Mouse (Mus musculus) neural tube, embryonic 12.5 days (tissue): ENCODE measurements at regions not wholly inside any gene's neighbourhood (a gene's known extent, or its start where the extent isn't known, plus 50 kb on each side); places are given as distances from the start of the nearest gene placed in this dataset.

Experiments
- ATAC-seq: fragments of 200-750 bp; cut with Nextera tagmentation; 2 replicates; pipeline ENCODE4 v1.8.0; 2017; ENCODE audit warnings: low read depth, mild to moderate bottlenecking, moderate TSS enrichment, moderate library complexity; ENCODE audit not compliant: low FRiP score
- H3K27ac ChIP-seq: fragments of 300-500 bp; sonication (generic); 2 replicates; pipeline ENCODE4 v1.5.1; 2016
- H3K27me3 ChIP-seq: fragments of 300-500 bp; sonication (generic); replicated peaks from 2 replicates; pipeline ENCODE4 v1.6.1; 2016; ENCODE audit warnings: mild to moderate bottlenecking
- H3K36me3 ChIP-seq: fragments of 300-500 bp; sonication (generic); 2 replicates; pipeline ENCODE4 v1.6.1; 2016; ENCODE audit warnings: mild to moderate bottlenecking
- H3K4me1 ChIP-seq: fragments of 300-500 bp; sonication (generic); 2 replicates; pipeline ENCODE4 v1.6.1; 2016
- H3K4me2 ChIP-seq: fragments of 300-500 bp; sonication (generic); replicated peaks from 2 replicates; pipeline ENCODE4 v1.6.1; 2016; ENCODE audit warnings: mild to moderate bottlenecking
- H3K4me3 ChIP-seq: fragments of 300-500 bp; sonication (generic); 2 replicates; pipeline ENCODE4 v1.5.1; 2016
- H3K9ac ChIP-seq: fragments of 300-500 bp; sonication (generic); 2 replicates; pipeline ENCODE4 v1.6.1; 2016; ENCODE audit warnings: mild to moderate bottlenecking
- H3K9me3 ChIP-seq: fragments of 300-500 bp; sonication (generic); 2 replicates; pipeline ENCODE4 v1.6.1; 2016; ENCODE audit warnings: mild to moderate bottlenecking
- WGBS: fragments of 180-500 bp; shearing (Covaris S2); methylation state at CpG from one replicate; pipeline ENCODE4 v1.1.7; 2016; 5-methylcytosine and 5-hydroxymethylcytosine counted together

- Histone ChIP-seq H3K27ac (peak overlapping the region; percentile 70; the same call in 1 of the 2 replicates), H3K27me3 (peaks cover 30% of the 10 kb centered on the region), H3K36me3 (no peaks in the 10 kb centered on the region), H3K4me3 (no peak overlapping the region), H3K4me2 (no peak overlapping the region), H3K4me1 (peaks cover 59% of the 10 kb centered on the region), H3K9me3 (no peaks in the 10 kb centered on the region), H3K9ac (no peak overlapping the region)
- ATAC-seq, result peak; percentile 19
- 21% methylated on average over 7 of the region's 7 CpGs for WGBS
Observed at GRCm38 (mm10) chr13:51917658-51918057, 71.2 kb downstream of the Gadd45g start.

DNA sequence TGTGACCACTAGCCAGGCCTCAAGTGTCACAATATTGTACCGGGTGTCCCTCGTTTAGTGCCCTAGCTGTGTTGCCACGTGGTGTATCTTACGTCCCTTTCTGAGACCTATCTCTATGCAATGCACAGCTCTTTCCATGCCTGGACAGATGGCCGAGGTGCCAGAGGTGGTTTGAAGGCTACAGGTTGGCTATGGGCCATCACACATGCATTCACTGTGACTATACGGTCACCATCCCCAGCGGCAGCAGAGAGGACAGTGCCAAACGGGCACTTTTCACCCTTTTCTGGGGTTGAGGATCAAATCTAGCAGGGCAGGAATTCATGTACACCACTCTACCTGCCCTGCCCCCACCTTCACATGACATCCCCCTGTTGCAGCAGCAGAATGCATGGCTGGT is 71.6 kb downstream of the Gadd45g start:
- WGBS, result 29% methylated on average over 8 of the region's 8 CpGs
- H3K27me3 ChIP-seq, result peaks cover 29% of the 10 kb centered on the region
- peak; percentile 4 for ATAC-seq

GRCm38 (mm10) chr13:51918781-51919170 is 72.3 kb downstream of the Gadd45g start:
- Histone ChIP-seq H3K9me3 (no peaks in the 10 kb centered on the region), H3K4me3 (no peak overlapping the region), H3K36me3 (no peaks in the 10 kb centered on the region), H3K9ac (0 out of 2 replicates have a peak overlapping the region, but pooled peaks have one; percentile 13), H3K4me1 (peaks cover 61% of the 10 kb centered on the region), H3K27me3 (peaks cover 24% of the 10 kb centered on the region), H3K27ac (peak overlapping the region; percentile 57), H3K4me2 (peak overlapping the region; percentile 34)
- peak; percentile 11 for ATAC-seq
- WGBS, result 3% methylated on average over 10 of the region's 10 CpGs

More for the DNA sequence above, 71.6 kb downstream of the Gadd45g start:
- no peaks in the 10 kb centered on the region for H3K36me3 ChIP-seq
- H3K9ac ChIP-seq, result no peak overlapping the region
- peak overlapping the region; percentile 70; the same call in 1 of the 2 replicates for H3K27ac ChIP-seq
- H3K4me3 ChIP-seq, result no peak overlapping the region
- H3K9me3 ChIP-seq, result no peaks in the 10 kb centered on the region
- H3K4me2 ChIP-seq, result 0 out of 2 replicates have a peak overlapping the region, but pooled peaks have one; percentile 3
- peaks cover 61% of the 10 kb centered on the region for H3K4me1 ChIP-seq

DNA sequence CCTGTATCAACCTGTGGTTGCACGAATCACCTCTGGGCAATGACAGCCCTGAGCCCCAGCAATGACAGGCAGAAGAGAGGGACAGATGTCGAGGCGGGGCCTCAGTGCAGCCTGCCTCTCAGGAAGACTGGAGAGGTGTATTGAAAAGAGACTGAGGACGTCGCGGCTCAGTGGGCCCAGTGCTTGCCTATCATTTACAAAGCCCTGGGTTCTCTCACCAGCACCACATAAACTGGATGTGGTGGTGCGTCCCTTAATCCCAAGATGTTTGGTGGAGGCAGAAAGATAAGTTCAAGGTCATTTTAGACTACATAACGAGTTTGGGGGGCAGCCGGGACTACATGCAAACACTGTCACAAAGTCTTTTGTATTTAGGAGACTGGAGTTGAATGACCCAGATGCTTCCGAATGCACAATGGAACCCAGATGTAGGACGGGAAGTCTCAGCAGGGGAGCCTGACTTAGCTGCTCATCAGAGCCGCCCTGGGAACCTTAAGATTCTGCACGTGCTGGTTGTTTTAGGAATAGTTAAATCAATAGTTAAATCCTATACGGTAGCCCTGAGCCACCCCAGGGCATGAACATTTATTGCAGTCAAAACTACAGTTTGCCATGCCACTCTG is 72.8 kb downstream of the Gadd45g start:
- Histone ChIP-seq H3K27me3 (peaks cover 20% of the 10 kb centered on the region; the same call in 1 of the 2 replicates), H3K36me3 (no peaks in the 10 kb centered on the region), H3K4me3 (no peak overlapping the region), H3K4me1 (peaks cover 61% of the 10 kb centered on the region), H3K9ac (0 out of 2 replicates have a peak overlapping the region, but pooled peaks have one; percentile 13), H3K9me3 (no peaks in the 10 kb centered on the region), H3K4me2 (peak overlapping the region; percentile 34), H3K27ac (peak overlapping the region; percentile 50; the same call in 1 of the 2 replicates)
- WGBS, result 2% methylated on average over 14 of the region's 14 CpGs
- peak; percentile 6; the same call in 1 of the 2 replicates for ATAC-seq

DNA sequence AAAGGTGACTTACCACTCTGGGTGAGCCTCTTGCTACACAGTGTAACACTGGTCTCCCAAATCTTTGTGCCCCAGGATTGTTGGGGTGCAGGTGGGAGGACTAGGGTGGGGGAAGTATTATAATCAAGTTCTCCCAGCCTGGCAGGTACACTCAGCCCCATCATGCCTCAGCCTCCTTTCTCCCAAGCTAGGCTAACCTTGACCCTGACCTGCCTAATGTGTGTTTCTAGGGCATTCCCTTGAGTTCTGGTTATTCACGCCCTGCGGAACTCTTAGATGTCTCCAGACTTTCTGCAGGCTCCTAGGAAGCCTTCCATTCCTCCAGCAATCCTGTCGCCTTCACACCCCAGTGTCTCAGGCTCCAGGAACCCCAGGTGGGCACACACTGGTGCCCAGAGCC is 73.5 kb downstream of the Gadd45g start:
- H3K9ac ChIP-seq, result no peak overlapping the region
- no peaks in the 10 kb centered on the region for H3K36me3 ChIP-seq
- H3K4me3 ChIP-seq, result no peak overlapping the region
- H3K4me1 ChIP-seq, result peaks cover 61% of the 10 kb centered on the region
- no peak for ATAC-seq
- H3K27ac ChIP-seq, result peak overlapping the region; percentile 43; the same call in 1 of the 2 replicates
- peaks cover 20% of the 10 kb centered on the region; the same call in 1 of the 2 replicates for H3K27me3 ChIP-seq
- no peaks in the 10 kb centered on the region for H3K9me3 ChIP-seq
- peak overlapping the region; percentile 34 for H3K4me2 ChIP-seq
- WGBS, result 17% methylated on average over 3 of the region's 3 CpGs

DNA sequence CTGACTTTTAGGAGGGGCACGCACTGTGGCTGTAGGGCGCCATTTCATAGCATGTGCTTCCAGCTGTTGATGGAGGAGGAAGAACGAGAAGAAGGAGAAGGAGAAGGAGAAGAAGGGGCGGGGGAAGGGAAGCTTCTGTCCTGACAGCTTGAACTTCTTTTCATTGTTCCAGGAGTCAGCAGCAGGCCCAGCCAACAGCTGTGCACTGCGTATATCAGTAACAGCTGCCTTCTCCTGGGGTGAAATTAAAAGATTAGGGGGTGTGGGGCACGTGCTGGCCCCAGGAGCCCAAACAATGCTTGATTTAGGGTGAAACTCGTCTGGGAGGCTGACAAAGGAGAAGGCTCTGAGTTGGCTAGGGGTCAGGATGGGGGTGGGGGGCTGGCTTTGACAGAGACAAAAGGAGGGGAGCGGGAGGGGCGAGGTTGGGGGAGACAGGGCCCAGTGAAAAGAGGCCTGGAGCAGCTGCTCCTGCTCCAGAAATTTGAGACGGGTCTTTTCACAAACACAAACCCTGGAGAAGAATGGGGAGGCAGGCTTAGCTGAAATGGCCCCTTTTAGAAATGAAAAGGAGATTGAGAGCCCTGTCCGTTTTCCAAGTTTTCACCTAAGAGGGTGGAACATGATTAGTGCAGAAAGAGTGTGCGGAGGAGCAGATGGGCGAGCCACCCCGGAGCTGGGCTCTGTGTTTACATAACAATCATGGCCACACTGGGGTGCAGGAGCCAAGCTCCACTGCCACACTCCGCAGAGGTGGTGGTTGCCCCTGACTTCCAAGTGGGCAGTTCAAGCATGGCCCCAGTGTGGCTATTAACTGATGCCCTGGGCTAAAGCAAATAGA is 74.3 kb downstream of the Gadd45g start:
- Histone ChIP-seq H3K27me3 (peaks cover 18% of the 10 kb centered on the region; the same call in 1 of the 2 replicates), H3K4me1 (peaks cover 61% of the 10 kb centered on the region), H3K4me2 (peak overlapping the region; percentile 34), H3K9ac (no peak overlapping the region), H3K27ac (peak overlapping the region; percentile 58; the same call in 1 of the 2 replicates), H3K4me3 (no peak overlapping the region), H3K9me3 (no peaks in the 10 kb centered on the region), H3K36me3 (no peaks in the 10 kb centered on the region)
- ATAC-seq, result peak; percentile 77
- 2% methylated on average over 15 of the region's 15 CpGs for WGBS

DNA sequence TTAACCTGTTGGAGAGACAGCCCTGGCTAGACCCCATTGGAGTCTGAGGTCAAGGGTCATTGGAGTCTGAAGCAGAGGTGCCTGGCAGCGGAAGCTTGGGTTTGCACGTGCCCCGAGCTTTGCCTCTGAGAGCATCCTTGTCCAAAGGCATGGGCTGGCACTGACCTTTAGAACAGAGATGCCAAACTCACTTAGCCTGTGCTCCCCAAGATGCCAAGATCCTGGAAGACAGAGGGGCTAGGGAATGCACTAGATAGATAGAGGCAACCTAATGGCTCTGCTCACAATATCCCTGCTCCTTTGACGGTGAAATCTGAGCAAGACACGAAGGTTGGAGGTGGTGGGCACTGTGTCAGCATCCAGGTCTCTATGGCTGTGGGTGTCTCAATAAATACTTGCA is 75.1 kb downstream of the Gadd45g start:
- WGBS, result 21% methylated on average over 5 of the region's 5 CpGs
- H3K4me2 ChIP-seq, result peak overlapping the region; percentile 34
- H3K4me1 ChIP-seq, result peaks cover 62% of the 10 kb centered on the region
- no peak overlapping the region for H3K4me3 ChIP-seq
- no peaks in the 10 kb centered on the region for H3K9me3 ChIP-seq
- peaks cover 13% of the 10 kb centered on the region; the same call in 1 of the 2 replicates for H3K27me3 ChIP-seq
- H3K9ac ChIP-seq, result no peak overlapping the region
- H3K36me3 ChIP-seq, result no peaks in the 10 kb centered on the region
- H3K27ac ChIP-seq, result no peak overlapping the region; the same call in 1 of the 2 replicates
- no peak for ATAC-seq

- peaks cover 18% of the 10 kb centered on the region; the same call in 1 of the 2 replicates for H3K27me3 ChIP-seq
- no peak overlapping the region for H3K4me3 ChIP-seq
- peak; percentile 48; the same call in 1 of the 2 replicates for ATAC-seq
- no peaks in the 10 kb centered on the region for H3K9me3 ChIP-seq
- WGBS, result 39% methylated on average over 10 of the region's 10 CpGs
- H3K9ac ChIP-seq, result no peak overlapping the region
- no peak overlapping the region for H3K4me2 ChIP-seq
- H3K4me1 ChIP-seq, result peaks cover 18% of the 10 kb centered on the region
- H3K27ac ChIP-seq, result no peak overlapping the region
- no peaks in the 10 kb centered on the region for H3K36me3 ChIP-seq
Observed at GRCm38 (mm10) chr13:51926764-51927163, 80.3 kb downstream of the Gadd45g start.

- Histone ChIP-seq H3K4me2 (no peak overlapping the region), H3K4me3 (no peak overlapping the region), H3K27me3 (peaks cover 15% of the 10 kb centered on the region; the same call in 1 of the 2 replicates), H3K9ac (no peak overlapping the region), H3K4me1 (peaks cover 9% of the 10 kb centered on the region), H3K36me3 (no peaks in the 10 kb centered on the region), H3K9me3 (no peaks in the 10 kb centered on the region), H3K27ac (no peak overlapping the region)
- ATAC-seq, result no peak
- 70% methylated on average over 2 of the region's 2 CpGs for WGBS
Observed at GRCm38 (mm10) chr13:51929730-51930129, 83.3 kb downstream of the Gadd45g start.

- ATAC-seq, result no peak
- Histone ChIP-seq H3K27ac (no peak overlapping the region), H3K27me3 (peaks cover 15% of the 10 kb centered on the region; the same call in 1 of the 2 replicates), H3K9me3 (no peaks in the 10 kb centered on the region), H3K4me3 (no peak overlapping the region), H3K9ac (no peak overlapping the region), H3K36me3 (no peaks in the 10 kb centered on the region), H3K4me1 (peaks cover 9% of the 10 kb centered on the region), H3K4me2 (no peak overlapping the region)
- 37% methylated on average over 6 of the region's 6 CpGs for WGBS
Observed at GRCm38 (mm10) chr13:51930301-51930747, 83.8 kb downstream of the Gadd45g start.

- Histone ChIP-seq H3K36me3 (no peaks in the 10 kb centered on the region), H3K4me1 (peaks cover 9% of the 10 kb centered on the region), H3K9ac (no peak overlapping the region), H3K9me3 (no peaks in the 10 kb centered on the region), H3K4me2 (no peak overlapping the region), H3K27ac (no peak overlapping the region), H3K27me3 (peaks cover 15% of the 10 kb centered on the region; the same call in 1 of the 2 replicates), H3K4me3 (no peak overlapping the region)
- ATAC-seq, result no peak
- 78% methylated on average over 3 of the region's 3 CpGs for WGBS
Observed at GRCm38 (mm10) chr13:51930931-51931330, 84.5 kb downstream of the Gadd45g start.

GRCm38 (mm10) chr13:51935827-51936226 is 89.3 kb downstream of the Gadd45g start:
- no peak overlapping the region for H3K9ac ChIP-seq
- no peaks in the 10 kb centered on the region for H3K27me3 ChIP-seq
- ATAC-seq, result no peak
- 87% methylated on average over 10 of the region's 10 CpGs for WGBS
- no peak overlapping the region for H3K4me3 ChIP-seq
- H3K4me2 ChIP-seq, result no peak overlapping the region
- no peaks in the 10 kb centered on the region for H3K9me3 ChIP-seq
- peaks cover 8% of the 10 kb centered on the region for H3K4me1 ChIP-seq
- no peaks in the 10 kb centered on the region for H3K36me3 ChIP-seq
- H3K27ac ChIP-seq, result no peak overlapping the region
